ENCODE assay signal across 16 mouse cellular contexts in genomic region chr7:97223836-97224235, GRCm38 (mm10).
"Had no signal": no experiment of that assay in that cellular context is flagged by ENCODE, and none has a peak within 500 bp of the region (broad histone marks: within the 10 kb centered on the region; RNA-seq: fewer than 3 reads in every experiment).

No protein-coding gene starts in this region.

- H3K36me3 ChIP-seq: stomach, embryonic 15.5 days had no signal

- H3K27ac ChIP-seq: neural tube, embryonic 12.5 days; neural tube, embryonic 13.5 days; neural tube, embryonic 15.5 days; stomach, embryonic 15.5 days; stomach, postnatal 0 days had no signal

- H3K4me2 ChIP-seq: neural tube, embryonic 12.5 days; neural tube, embryonic 13.5 days; neural tube, embryonic 15.5 days; stomach, embryonic 15.5 days had no signal

- DNase-seq: retina, postnatal 1 day; right cerebral cortex, adult 18-20 months; right cerebral cortex, postnatal 14 days; right cerebral cortex, postnatal 25 days; right cerebral cortex, postnatal 4 days; spleen, adult 18-20 months; thymus, adult 2 months; thymus, postnatal 14 days; thymus, postnatal 25 days; thymus, postnatal 36 days; thymus, postnatal 4 days had no signal

- H3K4me3 ChIP-seq: neural tube, embryonic 12.5 days; neural tube, embryonic 13.5 days; neural tube, embryonic 15.5 days; stomach, embryonic 15.5 days had no signal

- H3K9me3 ChIP-seq: neural tube, embryonic 12.5 days; neural tube, embryonic 13.5 days; neural tube, embryonic 15.5 days; stomach, embryonic 15.5 days had no signal

- H3K9ac ChIP-seq: neural tube, embryonic 12.5 days; neural tube, embryonic 13.5 days; neural tube, embryonic 15.5 days; stomach, embryonic 15.5 days had no signal

- H3K27me3 ChIP-seq: neural tube, embryonic 12.5 days; neural tube, embryonic 13.5 days; neural tube, embryonic 15.5 days; stomach, embryonic 15.5 days had no signal

- H3K4me1 ChIP-seq: neural tube, embryonic 12.5 days; neural tube, embryonic 13.5 days; neural tube, embryonic 15.5 days; stomach, embryonic 15.5 days had no signal
